Mouse (Mus musculus): ENCODE data around the gene Dnah12. TPM values are rescaled to one million over a fixed set of nuclear protein-coding genes. Genes with fewer than 3 reads are reported as not detected.

The Dnah12 gene
- polyA plus RNA-seq, 1 experiment, result not detected

DNA sequence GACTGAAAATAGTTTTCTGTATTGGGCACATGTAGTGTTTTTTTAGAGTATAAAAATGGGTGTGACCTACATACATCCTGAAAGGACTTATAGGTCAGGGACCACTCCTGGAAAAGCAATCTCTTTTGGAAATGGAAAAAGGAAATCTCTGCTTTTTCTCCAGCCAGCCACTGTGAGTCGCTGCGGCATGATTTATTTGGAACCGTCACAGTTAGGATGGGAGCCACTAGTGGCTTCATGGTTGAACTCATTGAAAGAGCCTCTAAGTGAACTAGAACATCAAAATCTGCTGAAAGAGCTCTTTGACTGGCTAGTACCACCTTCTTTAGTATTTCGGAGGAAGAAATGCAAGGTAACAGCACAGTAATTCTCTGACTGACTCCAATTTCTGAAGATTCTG, 92.6 kb downstream of the Dnah12 start:
- Histone ChIP-seq H3K4me3 (replicated peaks) (no peak overlapping the region), H3K27me3 (ENCODE audit: control insufficient read depth) (no peaks in the 10 kb centered on the region), H3K36me3 (ENCODE audit: control insufficient read depth) (no peaks in the 10 kb centered on the region), H3K9me3 (ENCODE audit: control insufficient read depth, low read length) (no peaks in the 10 kb centered on the region), H3K4me1 (ENCODE audit: control insufficient read depth) (no peaks in the 10 kb centered on the region)
- TF ChIP-seq TAL1 (IDR thresholded peaks at IDR 0.05; ENCODE audit: low read length), result no peak
- TF ChIP-seq GATA1 (IDR thresholded peaks at IDR 0.05; ENCODE audit: low read length), result no peak

DNA sequence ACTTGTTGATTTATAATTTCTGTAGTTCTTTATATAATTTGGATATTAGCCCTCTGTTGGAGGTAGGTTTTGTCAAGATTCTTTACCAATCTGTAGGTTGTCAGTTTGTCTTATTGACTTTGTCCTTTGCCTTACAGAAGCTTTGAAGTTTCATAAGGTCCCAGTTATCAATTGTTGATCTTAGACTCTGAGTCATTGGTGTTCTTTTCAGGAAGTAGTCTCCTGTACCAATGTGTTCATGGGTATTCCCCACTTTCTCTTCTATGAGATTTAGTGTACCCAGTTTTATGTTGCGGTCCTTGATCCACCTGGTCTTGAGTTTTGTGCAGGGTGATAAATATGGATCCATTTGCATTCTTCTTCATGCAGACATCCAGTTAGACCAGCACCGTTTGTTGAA, 101.4 kb downstream of the Dnah12 start:
- Histone ChIP-seq H3K4me1 (ENCODE audit: control insufficient read depth) (no peaks in the 10 kb centered on the region), H3K27me3 (ENCODE audit: control insufficient read depth) (no peaks in the 10 kb centered on the region), H3K9me3 (ENCODE audit: control insufficient read depth, low read length) (no peaks in the 10 kb centered on the region), H3K4me3 (replicated peaks) (no peak overlapping the region), H3K36me3 (ENCODE audit: control insufficient read depth) (no peaks in the 10 kb centered on the region)
- TF ChIP-seq TAL1 (IDR thresholded peaks at IDR 0.05; ENCODE audit: low read length) (no peak), GATA1 (IDR thresholded peaks at IDR 0.05; ENCODE audit: low read length) (no peak)

DNA sequence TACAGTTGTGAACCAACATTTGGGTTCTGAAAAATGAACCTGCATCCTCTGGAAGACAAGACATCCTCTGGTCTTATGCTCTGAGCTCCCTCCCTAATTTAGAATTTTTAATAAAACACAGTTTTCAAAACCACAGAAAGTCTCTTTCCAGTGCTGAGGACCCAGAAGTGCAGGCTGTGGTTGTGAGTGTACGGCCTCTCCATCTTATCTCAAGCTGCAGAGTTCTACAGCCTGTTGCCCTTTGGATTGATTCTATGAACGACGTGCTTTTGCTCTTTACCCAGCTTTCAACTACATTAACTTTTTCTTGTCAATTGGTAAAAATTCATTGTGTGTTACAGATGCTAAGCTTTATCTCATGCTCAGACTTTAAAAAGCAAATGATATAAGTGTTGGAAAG, 105.3 kb downstream of the Dnah12 start:
- no peaks in the 10 kb centered on the region for H3K27me3 ChIP-seq (ENCODE audit: control insufficient read depth)

DNA sequence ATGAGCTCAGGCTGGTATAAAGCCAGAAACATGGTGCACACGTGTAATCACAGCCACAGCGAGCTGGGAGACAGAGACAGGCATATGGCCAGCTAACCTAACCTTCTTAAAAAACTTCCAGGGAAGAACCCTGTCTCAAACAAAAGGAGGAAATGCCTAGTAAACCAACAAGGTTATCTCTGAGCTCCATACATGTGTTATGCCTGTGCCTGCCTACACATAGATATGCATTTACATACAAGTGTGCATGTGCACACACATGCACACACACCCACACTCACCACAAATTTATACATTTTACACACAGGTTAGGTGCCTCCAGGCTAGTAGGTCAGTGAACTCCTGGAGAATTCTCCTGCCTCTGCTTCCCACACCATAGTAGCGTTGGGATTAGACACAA, 106.2 kb downstream of the Dnah12 start:
- Histone ChIP-seq H3K4me1 (ENCODE audit: control insufficient read depth) (no peaks in the 10 kb centered on the region), H3K27me3 (ENCODE audit: control insufficient read depth) (no peaks in the 10 kb centered on the region), H3K4me3 (replicated peaks) (no peak overlapping the region), H3K9me3 (ENCODE audit: control insufficient read depth, low read length) (no peaks in the 10 kb centered on the region), H3K36me3 (ENCODE audit: control insufficient read depth) (no peaks in the 10 kb centered on the region)
- TF ChIP-seq TAL1 (IDR thresholded peaks at IDR 0.05; ENCODE audit: low read length) (no peak), GATA1 (IDR thresholded peaks at IDR 0.05; ENCODE audit: low read length) (no peak)

More for the DNA sequence above, 105.3 kb downstream of the Dnah12 start:
- Histone ChIP-seq H3K4me3 (replicated peaks) (no peak overlapping the region), H3K9me3 (ENCODE audit: control insufficient read depth, low read length) (no peaks in the 10 kb centered on the region), H3K36me3 (ENCODE audit: control insufficient read depth) (no peaks in the 10 kb centered on the region), H3K4me1 (ENCODE audit: control insufficient read depth) (no peaks in the 10 kb centered on the region)
- no peak for TF ChIP-seq GATA1 (IDR thresholded peaks at IDR 0.05; ENCODE audit: low read length)
- no peak for TF ChIP-seq TAL1 (IDR thresholded peaks at IDR 0.05; ENCODE audit: low read length)

DNA sequence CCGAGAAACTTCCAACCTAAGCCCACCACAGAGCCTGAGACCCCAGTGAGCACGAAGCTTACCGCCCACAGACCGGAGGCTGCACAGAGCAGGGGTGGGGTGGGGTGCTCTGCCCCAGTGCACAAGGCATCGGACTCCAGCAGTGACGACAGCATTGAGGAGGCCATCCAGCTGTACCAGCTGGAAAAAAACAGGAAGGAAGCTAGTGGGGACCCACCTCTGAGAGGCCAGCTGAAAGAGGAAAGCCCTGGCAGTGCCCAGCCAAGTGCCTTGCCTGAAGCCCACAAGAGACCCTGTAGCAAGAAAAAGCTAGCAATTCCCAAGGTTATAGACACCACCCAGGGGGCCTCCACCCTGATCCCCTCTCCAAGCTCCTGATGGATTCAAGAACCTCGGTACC, 112.4 kb downstream of the Dnah12 start:
- Histone ChIP-seq H3K4me1 (ENCODE audit: control insufficient read depth) (no peaks in the 10 kb centered on the region), H3K27me3 (ENCODE audit: control insufficient read depth) (no peaks in the 10 kb centered on the region), H3K4me3 (replicated peaks) (no peak overlapping the region), H3K9me3 (ENCODE audit: control insufficient read depth, low read length) (no peaks in the 10 kb centered on the region), H3K36me3 (ENCODE audit: control insufficient read depth) (no peaks in the 10 kb centered on the region)
- TF ChIP-seq GATA1 (IDR thresholded peaks at IDR 0.05; ENCODE audit: low read length) (no peak), TAL1 (IDR thresholded peaks at IDR 0.05; ENCODE audit: low read length) (no peak)

DNA sequence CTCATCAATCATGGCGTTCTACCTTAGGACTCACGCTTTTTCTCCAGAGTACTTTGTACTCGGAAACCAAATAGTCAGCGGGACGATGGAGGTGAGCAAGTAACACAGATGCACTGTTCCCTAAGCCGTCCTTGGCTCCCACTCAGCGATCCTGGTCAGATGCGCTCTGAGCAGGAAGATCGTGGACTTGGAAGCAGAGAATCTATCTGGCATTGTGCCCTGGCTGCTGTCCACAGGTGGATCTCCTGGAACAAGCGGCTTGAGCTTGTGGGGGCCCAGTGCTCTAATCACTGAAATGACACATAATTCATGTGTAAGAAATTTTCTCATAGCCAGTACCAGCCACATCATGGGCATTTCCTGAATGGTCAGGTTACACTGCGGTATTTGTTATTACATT, 119.7 kb downstream of the Dnah12 start:
- H3K4me1 ChIP-seq (ENCODE audit: control insufficient read depth), result no peaks in the 10 kb centered on the region
- TF ChIP-seq TAL1 (IDR thresholded peaks at IDR 0.05; ENCODE audit: low read length) (no peak), GATA1 (IDR thresholded peaks at IDR 0.05; ENCODE audit: low read length) (no peak)
- no peaks in the 10 kb centered on the region for H3K27me3 ChIP-seq (ENCODE audit: control insufficient read depth)
- no peaks in the 10 kb centered on the region for H3K9me3 ChIP-seq (ENCODE audit: control insufficient read depth, low read length)
- H3K36me3 ChIP-seq (ENCODE audit: control insufficient read depth), result no peaks in the 10 kb centered on the region
- no peak overlapping the region for H3K4me3 ChIP-seq (replicated peaks)

DNA sequence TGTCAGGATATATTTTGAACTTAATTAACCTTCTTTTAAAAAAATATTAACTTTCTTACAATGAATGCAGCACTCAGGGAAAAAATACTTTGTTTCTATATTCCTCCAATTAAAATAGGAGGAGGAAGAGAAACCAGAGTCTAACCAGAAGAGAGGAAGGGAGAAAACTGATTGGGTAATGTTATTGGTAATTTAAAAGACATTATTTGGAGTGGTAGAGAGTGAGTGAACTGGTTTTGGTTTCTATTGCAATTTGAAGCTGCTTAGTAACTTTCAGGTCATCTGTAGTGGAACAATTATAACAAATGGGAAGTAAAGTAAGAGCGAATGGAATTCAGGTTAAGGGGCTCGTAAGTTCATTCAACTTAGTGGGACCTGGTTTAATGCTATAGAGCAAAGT, 120.8 kb downstream of the Dnah12 start:
- H3K4me3 ChIP-seq (replicated peaks), result no peak overlapping the region
- H3K9me3 ChIP-seq (ENCODE audit: control insufficient read depth, low read length), result no peaks in the 10 kb centered on the region
- TF ChIP-seq GATA1 (IDR thresholded peaks at IDR 0.05; ENCODE audit: low read length) (no peak), TAL1 (IDR thresholded peaks at IDR 0.05; ENCODE audit: low read length) (no peak)
- H3K4me1 ChIP-seq (ENCODE audit: control insufficient read depth), result no peaks in the 10 kb centered on the region
- H3K27me3 ChIP-seq (ENCODE audit: control insufficient read depth), result no peaks in the 10 kb centered on the region
- no peaks in the 10 kb centered on the region for H3K36me3 ChIP-seq (ENCODE audit: control insufficient read depth)

DNA sequence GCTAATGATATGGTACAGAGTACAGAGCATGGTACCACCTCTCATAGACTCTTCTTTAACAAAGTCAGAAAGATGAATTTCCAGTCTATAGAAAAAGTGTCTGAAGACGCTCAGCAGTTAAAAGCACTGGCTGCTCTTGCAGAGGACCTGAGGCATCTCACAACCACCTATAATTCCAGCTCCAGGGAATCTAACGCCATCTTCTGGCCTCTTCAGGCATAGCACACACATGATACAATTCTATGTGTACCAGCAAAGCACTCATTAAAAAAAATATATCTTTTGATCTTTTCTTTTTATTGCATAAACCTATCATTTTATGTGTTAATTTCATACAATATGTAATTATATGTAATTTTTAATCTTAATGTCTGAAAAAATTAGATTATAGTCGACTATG, 121.8 kb downstream of the Dnah12 start:
- H3K36me3 ChIP-seq (ENCODE audit: control insufficient read depth), result no peaks in the 10 kb centered on the region
- H3K4me3 ChIP-seq (replicated peaks), result no peak overlapping the region
- no peaks in the 10 kb centered on the region for H3K27me3 ChIP-seq (ENCODE audit: control insufficient read depth)
- no peaks in the 10 kb centered on the region for H3K4me1 ChIP-seq (ENCODE audit: control insufficient read depth)
- no peaks in the 10 kb centered on the region for H3K9me3 ChIP-seq (ENCODE audit: control insufficient read depth, low read length)
- TF ChIP-seq TAL1 (IDR thresholded peaks at IDR 0.05; ENCODE audit: low read length) (no peak), GATA1 (IDR thresholded peaks at IDR 0.05; ENCODE audit: low read length) (no peak)

DNA sequence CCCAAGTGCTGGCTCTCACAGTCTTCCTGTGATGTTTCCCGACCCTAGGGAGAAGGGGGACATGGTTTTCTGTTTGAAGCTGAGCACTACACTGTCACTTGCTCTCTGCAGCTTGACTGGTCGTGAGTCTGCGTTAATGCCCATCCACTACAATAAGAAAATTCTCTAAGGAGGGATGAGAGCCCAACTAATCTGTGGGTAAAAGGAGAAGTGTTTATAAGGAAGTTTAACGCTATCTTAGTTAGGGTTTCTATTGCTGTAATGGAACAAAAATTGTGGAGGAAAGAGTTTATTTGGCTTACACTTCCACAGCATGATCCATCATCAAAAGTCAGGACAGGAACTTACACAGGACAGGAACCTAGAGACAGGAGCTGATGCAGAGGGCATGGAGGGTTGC, 123.7 kb downstream of the Dnah12 start:
- Histone ChIP-seq H3K9me3 (ENCODE audit: control insufficient read depth, low read length) (no peaks in the 10 kb centered on the region), H3K36me3 (ENCODE audit: control insufficient read depth) (no peaks in the 10 kb centered on the region), H3K27me3 (ENCODE audit: control insufficient read depth) (no peaks in the 10 kb centered on the region), H3K4me3 (replicated peaks) (no peak overlapping the region), H3K4me1 (ENCODE audit: control insufficient read depth) (no peaks in the 10 kb centered on the region)
- TF ChIP-seq GATA1 (IDR thresholded peaks at IDR 0.05; ENCODE audit: low read length) (no peak), TAL1 (IDR thresholded peaks at IDR 0.05; ENCODE audit: low read length) (no peak)

DNA sequence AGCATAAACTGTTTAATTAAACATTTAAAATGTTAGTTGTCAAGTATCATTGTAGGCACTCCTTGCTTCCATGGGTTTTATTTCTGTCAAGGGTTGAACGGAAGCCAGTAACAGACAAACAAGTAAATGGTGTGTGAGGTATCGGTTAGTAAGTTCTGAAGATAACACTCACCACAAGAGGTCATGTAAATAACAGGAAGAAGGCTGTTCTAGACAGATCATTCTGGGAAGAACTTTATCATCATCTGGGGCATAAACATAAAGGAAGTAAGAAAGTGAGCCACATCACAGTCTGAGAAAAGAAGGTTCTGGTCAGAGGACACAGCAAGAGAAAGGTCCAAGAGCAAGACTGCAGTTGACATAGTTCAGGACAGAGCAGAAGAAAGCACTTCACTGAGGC, 132.9 kb downstream of the Dnah12 start:
- Histone ChIP-seq H3K27me3 (ENCODE audit: control insufficient read depth) (no peaks in the 10 kb centered on the region), H3K9me3 (ENCODE audit: control insufficient read depth, low read length) (no peaks in the 10 kb centered on the region), H3K4me3 (replicated peaks) (no peak overlapping the region), H3K4me1 (ENCODE audit: control insufficient read depth) (no peaks in the 10 kb centered on the region), H3K36me3 (ENCODE audit: control insufficient read depth) (no peaks in the 10 kb centered on the region)
- no peak for TF ChIP-seq TAL1 (IDR thresholded peaks at IDR 0.05; ENCODE audit: low read length)
- TF ChIP-seq GATA1 (IDR thresholded peaks at IDR 0.05; ENCODE audit: low read length), result no peak
